Mouse (Mus musculus) testis, adult 2 months (tissue): Measurements from ENCODE around the gene Plekhh3.
"Not testable (repeated sequence)": the region's sequence is repeated elsewhere in the genome, so short reads cannot be mapped to it uniquely, and the experiment has no call there.

Experiments used
- CTCF ChIP-seq: fragments of 200-500 bp; IDR thresholded peaks from 2 replicates; pipeline ENCODE4 v1.5.1; 2012; ENCODE audit warnings: low read depth, mild to moderate bottlenecking, inconsistent platforms, low read length, moderate library complexity; ENCODE audit not compliant: control insufficient read depth, insufficient read depth, insufficient replicate concordance
- POLR2A ChIP-seq: fragments of 200-500 bp; IDR thresholded peaks from 2 replicates; pipeline ENCODE4 v1.6.1; 2012; ENCODE audit warnings: low read depth, mild to moderate bottlenecking, inconsistent platforms, low read length, moderate library complexity; ENCODE audit not compliant: control insufficient read depth

DNA sequence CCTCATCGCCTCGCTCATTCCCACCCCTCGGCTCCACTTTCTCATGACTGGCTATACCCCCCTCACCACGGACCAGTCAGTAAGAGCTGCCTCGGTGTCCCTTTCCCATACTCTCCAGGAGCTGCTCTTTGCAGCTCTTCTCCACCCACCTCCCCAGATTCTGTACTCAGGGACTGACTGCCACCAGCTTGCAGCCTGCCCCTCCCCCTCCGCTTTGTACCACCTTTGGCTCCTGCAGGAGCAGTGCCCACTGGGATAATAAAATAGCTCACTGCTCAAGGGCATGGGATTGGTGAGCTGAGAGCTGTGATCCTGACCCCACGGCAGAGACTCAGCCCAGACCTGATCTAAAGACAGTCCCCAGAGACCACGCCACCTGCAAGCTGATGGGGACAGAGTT is 46.7 kb downstream of the Plekhh3 start:
- not testable (repeated sequence) for TF ChIP-seq CTCF, POLR2A
